Mouse (Mus musculus): ENCODE results near the gene 1110051M20Rik.

- peak; percentile 77 for TF ChIP-seq CTCF (IDR thresholded peaks at IDR 0.05; ENCODE audit: borderline replicate concordance, insufficient read depth, low read depth, low read length)
- peak; percentile 24; the same call in 1 of the 2 replicates for TF ChIP-seq POLR2A (IDR thresholded peaks at IDR 0.05; ENCODE audit: borderline replicate concordance, insufficient read depth, low read length)
Measured at GRCm38 (mm10) chr2:91278749-91279371, 165.6 kb downstream of the 1110051M20Rik start.

Measured in cerebellum, adult 2 months (tissue).